Mouse (Mus musculus) macrophage (primary cell): ENCODE results near the gene Prg3. TPM values are rescaled to one million over a fixed set of nuclear protein-coding genes. Genes with fewer than 3 reads are reported as not detected.

Experiments used
- H3K27ac ChIP-seq: fragments of 350-480 bp; formaldehyde crosslinking; 2 replicates; pipeline ENCODE4 v1.9.0; 2021
- H3K36me3 ChIP-seq: fragments of 350-480 bp; formaldehyde crosslinking; 2 replicates; pipeline ENCODE4 v1.9.0; 2021; ENCODE audit errors: inconsistent target
- H3K4me3 ChIP-seq: fragments of 350-480 bp; formaldehyde crosslinking; 2 replicates; pipeline ENCODE4 v1.9.0; 2021; ENCODE audit errors: inconsistent target
- H3K79me2 ChIP-seq: fragments of 350-480 bp; formaldehyde crosslinking; 2 replicates; pipeline ENCODE4 v1.9.0; 2021; ENCODE audit errors: inconsistent target
- WGBS: methylation state at CpG from one replicate; pipeline ENCODE4 v1.1.7; 2026; ENCODE audit warnings: inconsistent platforms; ENCODE audit not compliant: missing documents; 5-methylcytosine and 5-hydroxymethylcytosine counted together
- polyA plus RNA-seq: library from polyadenylated mRNA; stranded (reverse); fragments of 250-400 nt; gene quantifications from 3 replicates; pipeline ENCODE4 v1.2.4, GENCODE M21; 2018; ENCODE audit warnings: inconsistent platforms

Prg3 gene
- polyA plus RNA-seq, 1 experiment from 2014 or later: not detected

GRCm38 (mm10) chr2:85007729-85008128 lies 19.7 kb downstream of the Prg3 start:
- no peaks in the 10 kb centered on the region for H3K79me2 ChIP-seq
- no peak overlapping the region for H3K27ac ChIP-seq
- no peak overlapping the region for H3K4me3 ChIP-seq
- whole genome bisulfite sequencing: 21% methylated on average over 4 of the region's 4 CpGs
- no peaks in the 10 kb centered on the region for H3K36me3 ChIP-seq

- Histone ChIP-seq H3K36me3 (no peaks in the 10 kb centered on the region), H3K27ac (no peak overlapping the region), H3K79me2 (no peaks in the 10 kb centered on the region), H3K4me3 (no peak overlapping the region)
- WGBS: 100% methylated on average over 2 of the region's 2 CpGs
Measured at GRCm38 (mm10) chr2:85009212-85009611, 21.2 kb downstream of the Prg3 start.

GRCm38 (mm10) chr2:85011906-85012604 lies 24.0 kb downstream of the Prg3 start:
- no peak overlapping the region for H3K27ac ChIP-seq
- no peaks in the 10 kb centered on the region for H3K36me3 ChIP-seq
- WGBS: 96% methylated on average over 9 of the region's 9 CpGs
- H3K79me2 ChIP-seq: no peaks in the 10 kb centered on the region
- no peak overlapping the region for H3K4me3 ChIP-seq

GRCm38 (mm10) chr2:85012679-85013078 lies 24.7 kb downstream of the Prg3 start:
- H3K27ac ChIP-seq: no peak overlapping the region
- no peak overlapping the region for H3K4me3 ChIP-seq
- WGBS: 61% methylated on average over 14 of the region's 14 CpGs
- H3K79me2 ChIP-seq: no peaks in the 10 kb centered on the region
- H3K36me3 ChIP-seq: no peaks in the 10 kb centered on the region

DNA sequence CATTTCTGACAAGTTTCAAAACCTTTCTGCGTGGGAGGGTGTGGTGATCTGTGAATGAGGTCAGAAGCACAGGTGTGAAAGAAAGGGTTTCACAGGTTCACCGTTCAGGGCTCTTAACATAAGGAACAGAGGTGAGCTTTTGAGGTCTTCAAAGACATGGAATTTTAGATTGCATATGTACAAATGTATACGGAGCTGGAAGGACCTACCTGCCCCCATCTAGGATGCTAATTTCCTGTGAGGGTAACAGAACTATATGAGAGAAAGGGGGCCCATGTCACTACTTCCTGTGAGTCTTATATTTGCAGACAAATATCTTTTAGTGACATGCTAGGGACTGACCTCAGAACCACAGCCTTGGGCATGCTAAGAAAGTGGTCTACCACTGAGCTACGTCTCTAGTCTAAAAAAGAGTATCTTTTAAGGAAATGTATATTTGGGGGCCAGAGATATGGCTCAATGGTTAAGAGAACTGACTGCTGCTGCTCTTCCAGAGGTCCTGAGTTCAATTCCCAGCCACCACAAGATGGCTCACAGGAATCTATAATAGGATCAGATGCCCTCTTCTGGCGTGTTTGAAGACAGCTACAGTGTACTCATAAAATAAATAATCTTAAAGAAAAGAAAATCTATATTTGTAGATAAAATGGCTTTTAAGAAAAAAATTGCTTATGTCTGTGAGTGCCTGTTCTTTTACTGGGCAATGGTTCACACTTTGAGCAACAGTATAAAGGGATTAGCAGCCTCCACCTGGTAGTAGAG lies 26.0 kb downstream of the Prg3 start:
- Histone ChIP-seq H3K79me2 (no peaks in the 10 kb centered on the region), H3K27ac (no peak overlapping the region), H3K36me3 (no peaks in the 10 kb centered on the region), H3K4me3 (no peak overlapping the region)
- WGBS: 56% methylated on average over 5 of the region's 5 CpGs

- no peak overlapping the region for H3K4me3 ChIP-seq
- H3K36me3 ChIP-seq: no peaks in the 10 kb centered on the region
- no peak overlapping the region for H3K27ac ChIP-seq
- H3K79me2 ChIP-seq: no peaks in the 10 kb centered on the region
- 17% methylated on average over 3 of the region's 3 CpGs for WGBS
Measured at GRCm38 (mm10) chr2:85014588-85014982, 26.6 kb downstream of the Prg3 start.

DNA sequence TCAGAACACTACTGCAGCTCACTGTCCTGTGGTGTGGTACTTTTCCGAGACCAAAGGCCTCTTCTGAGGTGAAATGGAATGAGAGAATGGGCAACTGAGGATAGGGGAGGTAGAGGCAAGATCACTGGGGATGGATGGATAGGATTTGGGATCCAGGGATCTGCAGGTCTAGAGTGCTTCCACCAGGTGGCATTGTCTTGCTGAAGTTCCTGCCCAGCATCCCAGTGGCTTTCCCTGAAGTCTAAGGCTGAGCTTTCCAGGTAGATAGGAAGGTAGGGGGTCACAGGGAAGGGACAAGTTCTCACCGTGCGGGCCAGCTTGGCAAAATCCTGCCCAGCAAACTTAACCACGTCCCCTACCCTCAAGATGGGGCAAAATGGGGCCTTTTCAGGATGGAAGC lies 34.0 kb downstream of the Prg3 start:
- no peaks in the 10 kb centered on the region for H3K36me3 ChIP-seq
- H3K79me2 ChIP-seq: no peaks in the 10 kb centered on the region
- no peak overlapping the region for H3K27ac ChIP-seq
- WGBS: 92% methylated on average over 4 of the region's 4 CpGs
- no peak overlapping the region for H3K4me3 ChIP-seq

- Histone ChIP-seq H3K79me2 (no peaks in the 10 kb centered on the region), H3K27ac (no peak overlapping the region), H3K36me3 (no peaks in the 10 kb centered on the region), H3K4me3 (no peak overlapping the region)
- WGBS: 76% methylated on average over 3 of the region's 3 CpGs
Measured at GRCm38 (mm10) chr2:85026178-85026577, 38.2 kb downstream of the Prg3 start.

- H3K79me2 ChIP-seq: no peaks in the 10 kb centered on the region
- H3K27ac ChIP-seq: no peak overlapping the region
- WGBS: 3% methylated on average over 5 of the region's 5 CpGs
- H3K36me3 ChIP-seq: no peaks in the 10 kb centered on the region
- H3K4me3 ChIP-seq: no peak overlapping the region
Measured at GRCm38 (mm10) chr2:85027281-85027680, 39.3 kb downstream of the Prg3 start.

- WGBS: 47% methylated on average over 6 of the region's 6 CpGs
- Histone ChIP-seq H3K79me2 (no peaks in the 10 kb centered on the region), H3K4me3 (no peak overlapping the region), H3K27ac (no peak overlapping the region), H3K36me3 (no peaks in the 10 kb centered on the region)
Measured at GRCm38 (mm10) chr2:85029897-85030296, 41.9 kb downstream of the Prg3 start.

GRCm38 (mm10) chr2:85030989-85031388 lies 43.0 kb downstream of the Prg3 start:
- no peak overlapping the region for H3K27ac ChIP-seq
- H3K4me3 ChIP-seq: no peak overlapping the region
- H3K79me2 ChIP-seq: no peaks in the 10 kb centered on the region
- 23% methylated on average over 6 of the region's 6 CpGs for WGBS
- H3K36me3 ChIP-seq: no peaks in the 10 kb centered on the region

GRCm38 (mm10) chr2:85033121-85033520 lies 45.1 kb downstream of the Prg3 start:
- 83% methylated on average over 2 of the region's 2 CpGs for WGBS
- Histone ChIP-seq H3K36me3 (no peaks in the 10 kb centered on the region), H3K79me2 (peaks cover 9% of the 10 kb centered on the region), H3K27ac (no peak overlapping the region), H3K4me3 (no peak overlapping the region)

- H3K79me2 ChIP-seq: peaks cover 18% of the 10 kb centered on the region
- H3K27ac ChIP-seq: no peak overlapping the region
- H3K36me3 ChIP-seq: no peaks in the 10 kb centered on the region; the same call in 1 of the 2 replicates
- 11% methylated on average over 7 of the region's 7 CpGs for WGBS
- no peak overlapping the region for H3K4me3 ChIP-seq
Measured at GRCm38 (mm10) chr2:85034169-85034568, 46.2 kb downstream of the Prg3 start.

DNA sequence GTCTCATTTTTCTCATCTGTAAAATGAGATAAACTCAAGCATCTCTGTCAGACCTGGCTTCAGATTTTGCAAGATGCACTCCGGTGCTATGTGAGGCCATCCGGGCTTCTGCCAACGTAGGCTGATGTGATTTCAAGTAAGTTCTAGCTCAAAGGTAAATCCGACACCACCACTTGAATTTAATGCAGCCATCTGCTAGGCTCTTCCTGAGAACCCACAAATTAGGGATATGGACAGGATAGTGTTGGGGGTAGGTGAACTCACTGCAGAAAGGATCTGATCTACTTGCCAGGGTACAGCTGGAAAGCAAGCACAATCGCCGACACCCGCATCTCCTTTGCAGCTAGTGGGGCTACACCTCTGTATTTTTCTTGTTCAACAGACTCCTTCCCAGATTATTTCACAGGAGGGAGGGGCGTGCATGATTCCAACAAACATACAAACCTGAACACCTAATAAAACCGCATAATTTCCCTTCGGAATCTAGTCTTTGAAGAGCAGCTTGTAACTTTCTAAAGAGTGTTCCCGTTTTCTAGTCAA lies 48.6 kb downstream of the Prg3 start:
- Histone ChIP-seq H3K4me3 (peak overlapping the region; percentile 99), H3K36me3 (peaks cover 24% of the 10 kb centered on the region), H3K79me2 (peaks cover 23% of the 10 kb centered on the region), H3K27ac (peak overlapping the region; percentile 36)
- 20% methylated on average over 11 of the region's 11 CpGs for WGBS
